Mouse (Mus musculus) NIH3T3 (cell line): ENCODE data around the gene Csf2rb2.
"Not testable (repeated sequence)": the region's sequence is repeated elsewhere in the genome, so short reads cannot be mapped to it uniquely, and the experiment has no call there.

Experiments used
- DNase-seq: peaks from one replicate; pipeline ENCODE4 v3.0.0-alpha.2; 2012; ENCODE audit warnings: low read depth

Gene Csf2rb2

GRCm38 (mm10) chr15:78318338-78319171 is 13.0 kb upstream of the Csf2rb2 start:
- DNase-seq = not testable (repeated sequence)

DNA sequence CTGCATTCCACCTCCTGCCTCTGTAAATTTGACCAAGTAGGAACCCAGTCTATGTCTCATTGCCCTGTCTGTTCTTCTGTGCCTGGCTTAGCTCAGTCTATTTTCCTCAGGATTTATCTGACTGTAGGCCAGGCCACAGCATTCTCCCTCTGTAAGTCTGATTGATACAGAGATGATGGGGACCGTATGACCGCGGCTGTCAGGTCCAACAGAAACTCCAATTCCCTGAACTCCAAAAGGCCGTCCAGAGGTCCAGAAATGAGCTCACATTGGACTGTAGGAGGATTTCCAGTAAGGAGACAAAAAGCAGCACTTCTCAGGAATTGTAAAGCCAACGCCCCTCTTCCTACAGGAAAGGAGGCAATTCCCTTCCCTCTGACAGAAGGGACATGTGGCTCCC is 8.1 kb upstream of the Csf2rb2 start:
- not testable (repeated sequence) for DNase-seq

- DNase-seq = not testable (repeated sequence)
Measured at GRCm38 (mm10) chr15:78312421-78313233, 7.1 kb upstream of the Csf2rb2 start.

DNA sequence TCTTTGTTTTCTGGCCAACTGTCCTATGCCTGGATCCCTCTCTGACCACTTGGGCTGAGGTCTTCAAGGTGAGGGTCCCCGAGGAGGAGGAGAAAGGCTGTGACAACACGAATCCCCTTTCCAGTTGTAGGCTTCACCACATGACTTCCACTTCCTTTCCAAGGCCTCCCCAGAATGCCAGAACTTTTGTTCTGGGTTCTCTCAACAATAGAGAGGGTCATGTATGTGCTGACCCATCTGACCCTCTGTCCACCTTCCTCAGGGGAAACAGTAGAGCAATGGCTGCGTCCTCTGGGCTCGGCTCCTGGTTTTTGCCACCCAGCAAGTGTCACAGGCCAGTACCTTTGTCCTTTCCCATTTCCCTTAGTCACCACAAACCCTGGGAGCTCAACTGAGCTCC is 5.5 kb upstream of the Csf2rb2 start:
- DNase-seq = no peak

- DNase-seq = no peak
Measured at GRCm38 (mm10) chr15:78309865-78310264, 4.3 kb upstream of the Csf2rb2 start.

GRCm38 (mm10) chr15:78303665-78304233 is 1.8 kb downstream of the Csf2rb2 start:
- DNase-seq = no peak

- DNase-seq = no peak
Measured at GRCm38 (mm10) chr15:78302718-78303117, 2.8 kb downstream of the Csf2rb2 start.

- peak; percentile 68 for DNase-seq
Measured at GRCm38 (mm10) chr15:78300773-78301172, 4.7 kb downstream of the Csf2rb2 start.

DNA sequence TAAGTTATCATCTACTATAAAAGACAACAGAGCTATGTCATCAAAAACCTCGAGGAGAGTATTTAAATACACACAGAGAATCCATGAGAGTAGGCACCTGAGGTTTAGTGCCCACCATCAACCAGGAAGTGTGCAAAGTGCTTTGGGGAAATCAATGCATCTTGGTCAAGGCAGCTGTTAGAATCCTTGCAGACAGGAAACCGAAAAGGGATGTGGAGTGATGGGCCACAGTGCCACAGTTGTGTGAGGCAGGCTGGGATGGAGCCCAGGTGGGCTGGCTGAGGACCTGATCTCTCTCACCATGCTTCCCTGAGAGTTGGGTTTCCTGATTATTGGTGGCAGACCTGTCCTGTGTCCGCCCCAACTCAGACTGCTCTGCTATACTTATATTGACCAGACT is 5.9 kb downstream of the Csf2rb2 start:
- DNase-seq = no peak

GRCm38 (mm10) chr15:78298558-78298957 is 7.0 kb downstream of the Csf2rb2 start:
- no peak for DNase-seq

DNA sequence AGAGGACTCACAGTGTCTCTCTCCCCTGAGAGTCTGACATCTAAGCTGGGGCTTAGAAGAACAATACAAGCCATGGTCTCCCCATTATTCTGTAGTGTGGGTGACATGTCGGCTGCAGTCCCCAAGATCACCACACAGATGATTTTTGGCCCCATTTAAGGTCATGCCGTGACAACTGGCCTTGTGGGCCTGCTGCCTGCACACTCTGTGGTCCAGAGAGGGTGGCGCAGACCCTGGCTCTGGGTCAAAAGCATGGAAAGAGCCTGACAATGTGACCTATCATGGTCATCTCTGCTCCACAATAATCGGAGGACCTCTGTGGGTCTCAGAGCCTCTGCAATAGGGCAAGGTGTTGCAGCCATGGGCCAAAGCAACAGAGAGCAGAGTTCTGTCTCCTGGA is 11.8 kb downstream of the Csf2rb2 start:
- DNase-seq = no peak

GRCm38 (mm10) chr15:78293228-78293627 is 12.3 kb downstream of the Csf2rb2 start:
- not testable (repeated sequence) for DNase-seq

GRCm38 (mm10) chr15:78289775-78290174 is 15.7 kb downstream of the Csf2rb2 start:
- not testable (repeated sequence) for DNase-seq

DNA sequence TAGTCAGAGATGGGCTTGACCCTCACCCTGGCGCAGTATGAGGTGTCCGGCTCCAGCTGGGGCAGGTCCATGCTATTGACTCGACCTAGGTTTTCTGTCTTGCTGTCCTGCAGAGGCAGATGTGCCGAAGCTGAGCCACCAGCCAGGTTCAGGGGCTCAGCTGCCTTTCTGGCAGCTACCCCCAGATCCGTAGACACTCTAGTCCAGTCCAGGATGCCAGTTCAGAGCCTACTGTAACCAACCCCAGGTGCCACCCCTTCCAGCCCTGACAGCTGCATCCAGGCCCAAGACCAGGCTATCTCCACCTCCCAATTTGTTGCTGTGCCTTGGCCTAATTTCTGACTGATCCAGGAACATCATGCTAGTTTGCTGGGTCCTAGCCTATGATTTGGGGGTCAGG is 17.6 kb downstream of the Csf2rb2 start:
- DNase-seq = no peak

- DNase-seq = no peak
Measured at GRCm38 (mm10) chr15:78278308-78278707, 27.2 kb downstream of the Csf2rb2 start.

GRCm38 (mm10) chr15:78271208-78271607 is 34.3 kb downstream of the Csf2rb2 start:
- DNase-seq = no peak

DNA sequence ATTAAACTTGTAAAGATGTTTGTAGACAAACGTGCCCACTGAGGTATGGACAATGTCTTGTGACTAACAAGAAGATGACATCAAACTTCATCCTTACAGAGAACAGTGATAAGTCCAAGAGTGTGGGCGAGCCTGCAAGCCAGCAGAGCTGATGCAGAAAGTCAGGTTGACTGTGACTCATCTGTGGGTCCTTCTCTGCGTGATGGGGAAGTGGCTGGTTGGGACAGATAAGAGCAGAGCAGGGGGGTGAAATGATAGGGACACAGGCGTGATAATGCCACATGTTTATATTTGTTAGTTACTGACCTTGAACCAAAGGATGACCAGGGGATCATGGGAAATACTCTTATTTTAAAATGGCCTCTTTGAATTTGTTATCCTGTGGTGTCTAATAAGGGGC is 37.7 kb downstream of the Csf2rb2 start:
- no peak for DNase-seq

DNA sequence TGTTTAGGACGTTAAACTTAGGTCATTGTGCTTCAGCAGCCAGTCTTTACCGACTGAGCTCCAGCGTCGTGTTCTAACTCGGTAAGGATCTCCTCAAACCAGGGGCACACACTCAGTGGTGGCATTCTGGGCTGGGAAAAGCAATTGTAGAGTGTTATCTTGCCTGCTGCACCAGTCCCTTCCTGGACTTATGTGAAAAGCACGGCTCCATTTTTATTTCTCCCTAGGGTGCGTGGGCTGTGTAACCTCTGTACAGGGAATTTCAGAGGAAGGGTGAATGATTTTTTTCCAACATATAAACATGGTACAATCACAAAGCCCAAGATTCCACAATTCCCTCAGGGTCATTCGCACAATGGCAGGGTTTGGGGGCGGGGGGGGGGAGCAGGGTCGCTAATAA is 38.1 kb downstream of the Csf2rb2 start:
- no peak for DNase-seq

DNA sequence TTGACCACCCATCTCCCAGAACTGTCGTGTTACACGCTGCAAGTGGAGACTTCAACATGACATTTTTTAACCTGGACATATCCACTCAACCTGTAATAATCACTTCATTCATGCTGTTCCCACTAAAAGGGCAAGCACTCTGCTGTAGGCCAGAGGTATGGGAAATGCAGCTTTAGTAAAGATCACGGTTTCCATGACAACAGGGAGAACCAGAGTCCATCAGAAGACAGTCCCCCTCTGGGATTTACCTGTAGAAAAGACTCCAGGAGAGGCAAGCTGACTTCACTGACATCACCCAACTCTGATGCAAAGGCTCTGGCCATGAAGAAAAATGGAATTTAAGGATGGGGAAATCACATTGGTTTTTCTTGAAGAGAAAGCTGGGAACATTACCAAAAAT is 42.2 kb downstream of the Csf2rb2 start:
- no peak for DNase-seq

GRCm38 (mm10) chr15:78260668-78261333 is 44.7 kb downstream of the Csf2rb2 start:
- no peak for DNase-seq

- no peak for DNase-seq
Measured at GRCm38 (mm10) chr15:78258246-78258865, 47.2 kb downstream of the Csf2rb2 start.
